Mouse (Mus musculus): ENCODE measurements around the gene Hoxa4.

The Hoxa4 gene

GRCm38 (mm10) chr6:52150401-52150966 is 41.1 kb downstream of the Hoxa4 start:
- DNase-seq (ENCODE audit: low spot score): peak; percentile 15

All from retina, embryonic 14.5 days (tissue).